ENCODE assay signal across 8 mouse cellular contexts in the genomic region with DNA sequence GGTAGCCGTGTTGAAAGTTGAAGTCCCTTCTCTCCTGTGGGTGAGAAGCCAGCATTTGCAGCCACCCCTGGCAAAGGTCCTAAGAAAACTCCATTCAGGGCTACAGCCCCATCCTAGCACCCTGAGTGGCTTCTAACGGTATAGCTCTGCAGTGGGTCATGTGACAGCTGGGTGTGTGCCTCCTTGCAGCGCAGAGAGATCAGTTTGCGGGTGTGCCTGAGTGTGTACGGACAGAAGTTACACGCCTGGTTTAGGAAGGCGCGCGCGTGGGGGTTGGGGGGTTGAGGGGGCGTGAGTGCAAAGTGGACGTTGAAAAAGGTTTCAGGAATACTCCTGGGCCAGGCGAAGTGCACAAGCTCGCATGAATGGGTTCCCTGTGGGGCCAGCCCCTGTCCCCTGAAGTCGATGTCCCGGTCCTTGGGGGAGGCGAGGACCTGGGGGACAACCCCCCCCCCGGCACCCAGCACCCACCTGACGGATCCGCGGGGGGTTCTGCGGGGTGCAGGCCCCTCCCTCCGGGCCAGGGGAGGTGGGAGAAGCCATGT. TPM values are rescaled to one million over a fixed set of nuclear protein-coding genes. Genes with fewer than 3 reads are reported as not detected.
DNase-seq lines count a peak whose midpoint lies in the region; ATAC-seq and TF ChIP-seq lines count a peak whose summit lies in the region.

No protein-coding gene starts in this region.

- peaks cover 26% of the 10 kb centered on the region for H3K27me3 ChIP-seq in kidney, embryonic 16.5 days (ENCODE audit: insufficient read depth, low read length)
- H3K27me3 ChIP-seq in cerebellum, adult 2 months (ENCODE audit: control insufficient read depth, insufficient read depth, low read length), result no peaks in the 10 kb centered on the region
- H3K27me3 ChIP-seq in forebrain, postnatal 0 days (ENCODE audit: insufficient read depth, low read length), result no peaks in the 10 kb centered on the region
- H3K27me3 ChIP-seq in hindbrain, postnatal 0 days (ENCODE audit: insufficient read depth, low read length), result no peaks in the 10 kb centered on the region
- H3K27me3 ChIP-seq in liver, embryonic 16.5 days (ENCODE audit: control insufficient read depth, insufficient read depth, low read depth, low read length), result peaks cover 26% of the 10 kb centered on the region

- no peak for TF ChIP-seq CTCF in cerebellum, adult 2 months (IDR thresholded peaks at IDR 0.05; ENCODE audit: borderline replicate concordance, insufficient read depth, low read depth, low read length)
- TF ChIP-seq CTCF in forebrain, postnatal 0 days (IDR thresholded peaks at IDR 0.05; ENCODE audit: low read depth), result no peak; the same call in 1 of the 2 replicates
- no peak for TF ChIP-seq CTCF in hindbrain, postnatal 0 days (IDR thresholded peaks at IDR 0.05; ENCODE audit: low read depth)

- H3K4me1 ChIP-seq in kidney, embryonic 16.5 days (ENCODE audit: insufficient read depth, low read length), result peaks cover 12% of the 10 kb centered on the region; the same call in 1 of the 2 replicates
- H3K4me1 ChIP-seq in cerebellum, adult 2 months (ENCODE audit: control insufficient read depth, insufficient read depth, low read length), result peaks cover 5% of the 10 kb centered on the region; the same call in 1 of the 2 replicates
- H3K4me1 ChIP-seq in forebrain, postnatal 0 days (ENCODE audit: insufficient read depth), result no peaks in the 10 kb centered on the region
- 0 out of 2 replicates have a peak, but pooled peaks cover 3% of the 10 kb centered on the region for H3K4me1 ChIP-seq in hindbrain, postnatal 0 days (ENCODE audit: insufficient read depth, low read length)
- peaks cover 11% of the 10 kb centered on the region; the same call in 1 of the 2 replicates for H3K4me1 ChIP-seq in liver, embryonic 16.5 days (ENCODE audit: control insufficient read depth, low read depth, low read length)

- 0 out of 2 replicates have a peak, but pooled peaks have one; percentile 10 for TF ChIP-seq POLR2A in cerebellum, adult 2 months (IDR thresholded peaks at IDR 0.05; ENCODE audit: borderline replicate concordance, insufficient read depth, low read length)

- H3K27ac ChIP-seq in kidney, embryonic 16.5 days (ENCODE audit: low read length), result no peak overlapping the region
- no peak overlapping the region for H3K27ac ChIP-seq in cerebellum, adult 2 months (ENCODE audit: insufficient read depth, low read length)
- peak overlapping the region; percentile 89 for H3K27ac ChIP-seq in forebrain, postnatal 0 days (ENCODE audit: low read depth, low read length)
- H3K27ac ChIP-seq in hindbrain, postnatal 0 days, result peak overlapping the region; percentile 67
- no peak overlapping the region for H3K27ac ChIP-seq in liver, embryonic 16.5 days (ENCODE audit: low read length)

- no peaks in the 10 kb centered on the region for H3K9me3 ChIP-seq in kidney, embryonic 16.5 days (ENCODE audit: low read length)
- no peaks in the 10 kb centered on the region for H3K9me3 ChIP-seq in forebrain, postnatal 0 days (ENCODE audit: low read length)
- H3K9me3 ChIP-seq in hindbrain, postnatal 0 days (ENCODE audit: low read length), result no peaks in the 10 kb centered on the region
- no peaks in the 10 kb centered on the region for H3K9me3 ChIP-seq in liver, embryonic 16.5 days (replicated peaks; ENCODE audit: control insufficient read depth, low read length)

- peak overlapping the region; percentile 100 for H3K4me2 ChIP-seq in kidney, embryonic 16.5 days (replicated peaks; ENCODE audit: low read depth, low read length)
- peak overlapping the region; percentile 91 for H3K4me2 ChIP-seq in forebrain, postnatal 0 days (ENCODE audit: low read depth)
- peak overlapping the region; percentile 93 for H3K4me2 ChIP-seq in hindbrain, postnatal 0 days (ENCODE audit: low read depth, low read length)
- H3K4me2 ChIP-seq in liver, embryonic 16.5 days (ENCODE audit: low read depth, low read length), result peak overlapping the region; percentile 66

- H3K4me3 ChIP-seq in kidney, embryonic 16.5 days (ENCODE audit: low read length), result peak overlapping the region; percentile 64
- H3K4me3 ChIP-seq in cerebellum, adult 2 months (replicated peaks; ENCODE audit: insufficient read depth, low read depth, low read length), result peak overlapping the region; percentile 79
- H3K4me3 ChIP-seq in forebrain, postnatal 0 days (ENCODE audit: low read depth, low read length), result peak overlapping the region; percentile 75
- peak overlapping the region; percentile 57 for H3K4me3 ChIP-seq in hindbrain, postnatal 0 days (ENCODE audit: low read length)
- peak overlapping the region; percentile 48 for H3K4me3 ChIP-seq in liver, embryonic 16.5 days (ENCODE audit: low read depth, low read length)

- H3K9ac ChIP-seq in kidney, embryonic 16.5 days (replicated peaks; ENCODE audit: low read length), result peak overlapping the region; percentile 74
- peak overlapping the region; percentile 95 for H3K9ac ChIP-seq in forebrain, postnatal 0 days
- peak overlapping the region; percentile 71 for H3K9ac ChIP-seq in hindbrain, postnatal 0 days (replicated peaks; ENCODE audit: low read length)
- H3K9ac ChIP-seq in liver, embryonic 16.5 days (ENCODE audit: low read depth, low read length), result peak overlapping the region; percentile 47

- no peak for DNase-seq in kidney, postnatal 25 days
- DNase-seq in cerebellum, adult 2 months, result peak; percentile 42 to 47
- peak; percentile 68 for DNase-seq in forebrain, postnatal 0 days
- DNase-seq in hindbrain, postnatal 0 days (ENCODE audit: low spot score), result peak; percentile 61
- peak; percentile 40 for DNase-seq in right cerebral cortex, postnatal 25 days
- DNase-seq in thymus, postnatal 25 days, result no peak

- whole genome bisulfite sequencing in kidney, embryonic 16.5 days, result 3% methylated on average over 21 of the region's 23 CpGs
- 2% methylated on average over 23 of the region's 23 CpGs for WGBS in cerebellum, adult 2 months
- WGBS in forebrain, postnatal 0 days, result 3% methylated on average over 19 of the region's 23 CpGs
- WGBS in hindbrain, postnatal 0 days, result 2% methylated on average over 21 of the region's 23 CpGs
- WGBS in liver, embryonic 16.5 days (ENCODE audit: insufficient replicate concordance), result 2% methylated on average over 21 of the region's 23 CpGs

- H3K36me3 ChIP-seq in kidney, embryonic 16.5 days (ENCODE audit: insufficient read depth, low read length), result no peaks in the 10 kb centered on the region
- no peaks in the 10 kb centered on the region for H3K36me3 ChIP-seq in forebrain, postnatal 0 days (ENCODE audit: insufficient read depth)
- no peaks in the 10 kb centered on the region for H3K36me3 ChIP-seq in hindbrain, postnatal 0 days (ENCODE audit: insufficient read depth, low read length)
- H3K36me3 ChIP-seq in liver, embryonic 16.5 days (ENCODE audit: control insufficient read depth, insufficient read depth), result no peaks in the 10 kb centered on the region

- peak; percentile 74 for ATAC-seq in kidney, embryonic 16.5 days (ENCODE audit: low FRiP score, low TSS enrichment)
- peak; percentile 83 for ATAC-seq in forebrain, postnatal 0 days
- ATAC-seq in hindbrain, postnatal 0 days, result peak; percentile 86
- ATAC-seq in liver, embryonic 16.5 days (ENCODE audit: low read depth), result peak; percentile 74

RNA-seq across cellular contexts. Expression of a gene that starts 0.9 kb away (rescaled TPM):
- 7.5 and 10.8 TPM in 2 replicates for polyA plus RNA-seq in kidney, embryonic 16.5 days (2015; fragmentation: Nextera tagmentation; extraction: Ambion mirVana)
- 446 and 457 TPM in 2 replicates for polyA plus RNA-seq in cerebellum, adult 2 months (2012; rRNA removed)
- total RNA-seq in forebrain, postnatal 0 days (2014; rRNA removed), result 508 and 575 TPM in 2 replicates
- polyA plus RNA-seq in forebrain, postnatal 0 days (2015; fragmentation: Nextera tagmentation; extraction: Ambion mirVana), result 62.0 and 160 TPM in 2 replicates
- 497 and 567 TPM in 2 replicates for total RNA-seq in hindbrain, postnatal 0 days (2014; rRNA removed)
- polyA plus RNA-seq in hindbrain, postnatal 0 days (2015; fragmentation: Nextera tagmentation; extraction: Ambion mirVana), result 193 and 195 TPM in 2 replicates
- 8.6 and 10.4 TPM in 2 replicates for polyA plus RNA-seq in liver, embryonic 16.5 days (2015; fragmentation: Nextera tagmentation; extraction: Ambion mirVana)

RNA-seq across cellular contexts. Expression of a gene that starts 54.9 kb away (rescaled TPM):
- polyA plus RNA-seq in kidney, embryonic 16.5 days (2015; fragmentation: Nextera tagmentation; extraction: Ambion mirVana), result 43.2 and 58.3 TPM in 2 replicates
- 14.3 and 14.8 TPM in 2 replicates for polyA plus RNA-seq in cerebellum, adult 2 months (2012; rRNA removed)
- 23.9 and 27.1 TPM in 2 replicates for total RNA-seq in forebrain, postnatal 0 days (2014; rRNA removed)
- polyA plus RNA-seq in forebrain, postnatal 0 days (2015; fragmentation: Nextera tagmentation; extraction: Ambion mirVana), result 27.7 and 32.1 TPM in 2 replicates
- total RNA-seq in hindbrain, postnatal 0 days (2014; rRNA removed), result 4.5 and 6.9 TPM in 2 replicates
- polyA plus RNA-seq in hindbrain, postnatal 0 days (2015; fragmentation: Nextera tagmentation; extraction: Ambion mirVana), result 30.4 and 31.7 TPM in 2 replicates
- 21.1 and 21.4 TPM in 2 replicates for polyA plus RNA-seq in liver, embryonic 16.5 days (2015; fragmentation: Nextera tagmentation; extraction: Ambion mirVana)

RNA-seq across cellular contexts. Expression of a gene that starts 55.0 kb away (rescaled TPM):
- polyA plus RNA-seq in kidney, embryonic 16.5 days (2015; fragmentation: Nextera tagmentation; extraction: Ambion mirVana), result 6.3 and 9.1 TPM in 2 replicates
- 6.4 and 7.4 TPM in 2 replicates for polyA plus RNA-seq in cerebellum, adult 2 months (2012; rRNA removed)
- 1.8 and 3.8 TPM in 2 replicates for total RNA-seq in forebrain, postnatal 0 days (2014; rRNA removed)
- polyA plus RNA-seq in forebrain, postnatal 0 days (2015; fragmentation: Nextera tagmentation; extraction: Ambion mirVana), result 0.70 and 1.3 TPM in 2 replicates
- 4.0 and 5.2 TPM in 2 replicates for total RNA-seq in hindbrain, postnatal 0 days (2014; rRNA removed)
- polyA plus RNA-seq in hindbrain, postnatal 0 days (2015; fragmentation: Nextera tagmentation; extraction: Ambion mirVana), result 3.0 and 3.5 TPM in 2 replicates
- polyA plus RNA-seq in liver, embryonic 16.5 days (2015; fragmentation: Nextera tagmentation; extraction: Ambion mirVana), result 4.2 and 4.4 TPM in 2 replicates

Comparison
In these comparisons a context has a peak if more than half of its experiments do, and no peak if none do; other contexts are left out.
1. H3K27ac ChIP-seq: peak in forebrain, postnatal 0 days (single experiment) and hindbrain, postnatal 0 days (single experiment); none in kidney, embryonic 16.5 days (single experiment), cerebellum, adult 2 months (single experiment) and liver, embryonic 16.5 days (single experiment).
2. DNase-seq: peak in cerebellum, adult 2 months (2 of 2), forebrain, postnatal 0 days (single experiment), hindbrain, postnatal 0 days (single experiment) and right cerebral cortex, postnatal 25 days (single experiment); none in kidney, postnatal 25 days (0 of 2) and thymus, postnatal 25 days (single experiment).
3. Peak in every context shown above with its lines, with median percentiles within 50 percentile points of each other: ATAC-seq, H3K4me2 ChIP-seq, H3K4me3 ChIP-seq and H3K9ac ChIP-seq.